Mouse (Mus musculus): ENCODE data around the gene Ctnnb1. TPM values are rescaled to one million over a fixed set of nuclear protein-coding genes. Genes with fewer than 3 reads are reported as not detected.

The Ctnnb1 gene
- polyA plus RNA-seq, 1 experiment from 2014 or later = 966 TPM

GRCm38 (mm10) chr9:120894376-120894775, 34.6 kb upstream of the Ctnnb1 start:
- H3K36me3 ChIP-seq (replicated peaks; ENCODE audit: control insufficient read depth, insufficient read depth, low read depth, low read length) = no peaks in the 10 kb centered on the region
- no peaks in the 10 kb centered on the region for H3K27me3 ChIP-seq (ENCODE audit: control insufficient read depth, insufficient read depth, low read length)
- no peak overlapping the region for H3K9ac ChIP-seq (replicated peaks; ENCODE audit: low read length)
- DNase-seq (ENCODE audit: low spot score) (no peak), ATAC-seq (replicated peaks; ENCODE audit: insufficient number of reproducible peaks, low FRiP score, low TSS enrichment, low read depth) (no peak)
- H3K9me3 ChIP-seq (replicated peaks; ENCODE audit: control insufficient read depth, low read length) = no peaks in the 10 kb centered on the region
- 96% methylated on average over 9 of the region's 9 CpGs for WGBS
- no peak overlapping the region for H3K4me2 ChIP-seq (ENCODE audit: low read depth, low read length)
- no peaks in the 10 kb centered on the region for H3K4me1 ChIP-seq (ENCODE audit: control insufficient read depth, insufficient read depth, low read length)
- H3K4me3 ChIP-seq (ENCODE audit: low read depth, low read length) = no peak overlapping the region
- no peak overlapping the region for H3K27ac ChIP-seq (replicated peaks; ENCODE audit: low read depth, low read length)

GRCm38 (mm10) chr9:120896502-120896901, 32.5 kb upstream of the Ctnnb1 start:
- ATAC-seq (replicated peaks; ENCODE audit: insufficient number of reproducible peaks, low FRiP score, low TSS enrichment, low read depth) (no peak), DNase-seq (ENCODE audit: low spot score) (no peak)
- Histone ChIP-seq H3K36me3 (replicated peaks; ENCODE audit: control insufficient read depth, insufficient read depth, low read depth, low read length) (no peaks in the 10 kb centered on the region), H3K4me1 (ENCODE audit: control insufficient read depth, insufficient read depth, low read length) (no peaks in the 10 kb centered on the region), H3K4me3 (ENCODE audit: low read depth, low read length) (no peak overlapping the region), H3K27me3 (ENCODE audit: control insufficient read depth, insufficient read depth, low read length) (no peaks in the 10 kb centered on the region), H3K9ac (replicated peaks; ENCODE audit: low read length) (no peak overlapping the region), H3K4me2 (ENCODE audit: low read depth, low read length) (no peak overlapping the region), H3K27ac (replicated peaks; ENCODE audit: low read depth, low read length) (no peak overlapping the region), H3K9me3 (replicated peaks; ENCODE audit: control insufficient read depth, low read length) (no peaks in the 10 kb centered on the region)
- WGBS = 63% methylated on average over 5 of the region's 5 CpGs

GRCm38 (mm10) chr9:120897269-120897668, 31.7 kb upstream of the Ctnnb1 start:
- no peak for ATAC-seq (replicated peaks; ENCODE audit: insufficient number of reproducible peaks, low FRiP score, low TSS enrichment, low read depth)
- Histone ChIP-seq H3K27ac (replicated peaks; ENCODE audit: low read depth, low read length) (no peak overlapping the region), H3K4me2 (ENCODE audit: low read depth, low read length) (no peak overlapping the region)

GRCm38 (mm10) chr9:120899833-120900232, 29.2 kb upstream of the Ctnnb1 start:
- DNase-seq (ENCODE audit: low spot score) = no peak
- 38% methylated on average over 4 of the region's 4 CpGs for WGBS

More at GRCm38 (mm10) chr9:120897269-120897668, 31.7 kb upstream of the Ctnnb1 start:
- no peaks in the 10 kb centered on the region for H3K9me3 ChIP-seq (replicated peaks; ENCODE audit: control insufficient read depth, low read length)
- H3K4me3 ChIP-seq (ENCODE audit: low read depth, low read length) = no peak overlapping the region
- H3K9ac ChIP-seq (replicated peaks; ENCODE audit: low read length) = no peak overlapping the region
- DNase-seq (ENCODE audit: low spot score) = no peak
- no peaks in the 10 kb centered on the region for H3K36me3 ChIP-seq (replicated peaks; ENCODE audit: control insufficient read depth, insufficient read depth, low read depth, low read length)
- H3K27me3 ChIP-seq (ENCODE audit: control insufficient read depth, insufficient read depth, low read length) = no peaks in the 10 kb centered on the region
- no peaks in the 10 kb centered on the region for H3K4me1 ChIP-seq (ENCODE audit: control insufficient read depth, insufficient read depth, low read length)
- WGBS = 74% methylated on average over 4 of the region's 4 CpGs

GRCm38 (mm10) chr9:120900338-120901274, 28.4 kb upstream of the Ctnnb1 start:
- H3K4me1 ChIP-seq (ENCODE audit: control insufficient read depth, insufficient read depth, low read length) = no peaks in the 10 kb centered on the region
- H3K9ac ChIP-seq (replicated peaks; ENCODE audit: low read length) = no peak overlapping the region
- H3K27me3 ChIP-seq (ENCODE audit: control insufficient read depth, insufficient read depth, low read length) = no peaks in the 10 kb centered on the region
- no peak overlapping the region for H3K4me3 ChIP-seq (ENCODE audit: low read depth, low read length)
- 61% methylated on average over 12 of the region's 12 CpGs for WGBS
- no peak for DNase-seq (ENCODE audit: low spot score)
- no peaks in the 10 kb centered on the region for H3K36me3 ChIP-seq (replicated peaks; ENCODE audit: control insufficient read depth, insufficient read depth, low read depth, low read length)
- ATAC-seq (replicated peaks; ENCODE audit: insufficient number of reproducible peaks, low FRiP score, low TSS enrichment, low read depth) = no peak
- no peak overlapping the region for H3K4me2 ChIP-seq (ENCODE audit: low read depth, low read length)
- no peaks in the 10 kb centered on the region for H3K9me3 ChIP-seq (replicated peaks; ENCODE audit: control insufficient read depth, low read length)
- no peak overlapping the region for H3K27ac ChIP-seq (replicated peaks; ENCODE audit: low read depth, low read length)

More at GRCm38 (mm10) chr9:120899833-120900232, 29.2 kb upstream of the Ctnnb1 start:
- H3K9me3 ChIP-seq (replicated peaks; ENCODE audit: control insufficient read depth, low read length) = no peaks in the 10 kb centered on the region
- no peak for ATAC-seq (replicated peaks; ENCODE audit: insufficient number of reproducible peaks, low FRiP score, low TSS enrichment, low read depth)
- no peaks in the 10 kb centered on the region for H3K36me3 ChIP-seq (replicated peaks; ENCODE audit: control insufficient read depth, insufficient read depth, low read depth, low read length)
- H3K4me3 ChIP-seq (ENCODE audit: low read depth, low read length) = no peak overlapping the region
- no peak overlapping the region for H3K4me2 ChIP-seq (ENCODE audit: low read depth, low read length)
- H3K27me3 ChIP-seq (ENCODE audit: control insufficient read depth, insufficient read depth, low read length) = no peaks in the 10 kb centered on the region
- no peaks in the 10 kb centered on the region for H3K4me1 ChIP-seq (ENCODE audit: control insufficient read depth, insufficient read depth, low read length)
- H3K27ac ChIP-seq (replicated peaks; ENCODE audit: low read depth, low read length) = no peak overlapping the region
- H3K9ac ChIP-seq (replicated peaks; ENCODE audit: low read length) = no peak overlapping the region

GRCm38 (mm10) chr9:120902562-120902961, 26.5 kb upstream of the Ctnnb1 start:
- H3K9me3 ChIP-seq (replicated peaks; ENCODE audit: control insufficient read depth, low read length) = no peaks in the 10 kb centered on the region
- H3K4me1 ChIP-seq (ENCODE audit: control insufficient read depth, insufficient read depth, low read length) = no peaks in the 10 kb centered on the region
- H3K27me3 ChIP-seq (ENCODE audit: control insufficient read depth, insufficient read depth, low read length) = no peaks in the 10 kb centered on the region
- DNase-seq (ENCODE audit: low spot score) = no peak
- no peak overlapping the region for H3K27ac ChIP-seq (replicated peaks; ENCODE audit: low read depth, low read length)
- no peak for ATAC-seq (replicated peaks; ENCODE audit: insufficient number of reproducible peaks, low FRiP score, low TSS enrichment, low read depth)
- no peak overlapping the region for H3K9ac ChIP-seq (replicated peaks; ENCODE audit: low read length)
- H3K36me3 ChIP-seq (replicated peaks; ENCODE audit: control insufficient read depth, insufficient read depth, low read depth, low read length) = no peaks in the 10 kb centered on the region
- no peak overlapping the region for H3K4me2 ChIP-seq (ENCODE audit: low read depth, low read length)
- 82% methylated on average over 8 of the region's 8 CpGs for WGBS
- no peak overlapping the region for H3K4me3 ChIP-seq (ENCODE audit: low read depth, low read length)

GRCm38 (mm10) chr9:120908461-120908860, 20.6 kb upstream of the Ctnnb1 start:
- ATAC-seq (replicated peaks; ENCODE audit: insufficient number of reproducible peaks, low FRiP score, low TSS enrichment, low read depth) (no peak), DNase-seq (ENCODE audit: low spot score) (no peak)
- Histone ChIP-seq H3K27ac (replicated peaks; ENCODE audit: low read depth, low read length) (no peak overlapping the region), H3K4me1 (ENCODE audit: control insufficient read depth, insufficient read depth, low read length) (no peaks in the 10 kb centered on the region), H3K27me3 (ENCODE audit: control insufficient read depth, insufficient read depth, low read length) (no peaks in the 10 kb centered on the region), H3K9ac (replicated peaks; ENCODE audit: low read length) (no peak overlapping the region), H3K4me3 (ENCODE audit: low read depth, low read length) (no peak overlapping the region), H3K9me3 (replicated peaks; ENCODE audit: control insufficient read depth, low read length) (no peaks in the 10 kb centered on the region), H3K36me3 (replicated peaks; ENCODE audit: control insufficient read depth, insufficient read depth, low read depth, low read length) (no peaks in the 10 kb centered on the region), H3K4me2 (ENCODE audit: low read depth, low read length) (no peak overlapping the region)
- WGBS = 83% methylated on average over 6 of the region's 6 CpGs

DNA sequence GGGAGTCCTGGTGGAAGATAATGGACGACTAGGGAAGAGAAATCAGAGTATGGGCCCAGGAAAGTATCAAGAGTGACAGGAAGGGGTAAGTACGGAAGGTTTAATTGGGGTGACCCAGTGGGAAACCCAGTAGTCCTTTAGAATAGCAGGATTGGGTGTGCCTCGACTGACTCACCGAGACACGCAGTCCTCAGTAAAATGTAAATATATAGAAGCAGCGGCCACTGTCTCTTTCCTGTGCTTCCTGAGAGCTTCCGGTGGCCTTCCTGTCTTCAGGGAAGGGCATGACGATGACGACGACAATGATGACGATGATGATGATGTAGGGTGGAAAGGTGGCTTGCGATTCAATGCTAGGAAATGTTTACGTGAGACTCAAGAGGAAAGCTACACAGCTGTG, 15.9 kb upstream of the Ctnnb1 start:
- ATAC-seq (replicated peaks; ENCODE audit: insufficient number of reproducible peaks, low FRiP score, low TSS enrichment, low read depth) (no peak), DNase-seq (ENCODE audit: low spot score) (no peak)
- Histone ChIP-seq H3K4me2 (ENCODE audit: low read depth, low read length) (no peak overlapping the region), H3K9ac (replicated peaks; ENCODE audit: low read length) (no peak overlapping the region), H3K4me1 (ENCODE audit: control insufficient read depth, insufficient read depth, low read length) (no peaks in the 10 kb centered on the region), H3K27ac (replicated peaks; ENCODE audit: low read depth, low read length) (no peak overlapping the region), H3K9me3 (replicated peaks; ENCODE audit: control insufficient read depth, low read length) (no peaks in the 10 kb centered on the region), H3K27me3 (ENCODE audit: control insufficient read depth, insufficient read depth, low read length) (no peaks in the 10 kb centered on the region), H3K4me3 (ENCODE audit: low read depth, low read length) (no peak overlapping the region), H3K36me3 (replicated peaks; ENCODE audit: control insufficient read depth, insufficient read depth, low read depth, low read length) (no peaks in the 10 kb centered on the region)
- 86% methylated on average over 13 of the region's 13 CpGs for WGBS
